Mouse (Mus musculus) forebrain, embryonic 11.5 days (tissue): ENCODE results near the gene Celsr1. TPM values are rescaled to one million over a fixed set of nuclear protein-coding genes. Genes with fewer than 3 reads are reported as not detected.

ENCODE experiments used
- ATAC-seq: fragments of 200-750 bp; cut with Nextera tagmentation; replicated peaks from 2 replicates; pipeline ENCODE4 v1.8.0; 2017; ENCODE audit warnings: moderate TSS enrichment; ENCODE audit not compliant: low FRiP score
- DNase-seq: peaks from one replicate; pipeline ENCODE4 v3.0.0-alpha.2; 2017; ENCODE audit warnings: low spot score
- H3K27ac ChIP-seq: fragments of 300-500 bp; sonication (generic); 2 replicates; pipeline ENCODE4 v1.5.1; 2014; ENCODE audit warnings: low read depth, low read length
- H3K27me3 ChIP-seq: fragments of 300-500 bp; sonication (generic); 2 replicates; pipeline ENCODE4 v1.6.1; 2014; ENCODE audit warnings: mild to moderate bottlenecking, low read length, mixed read lengths; ENCODE audit not compliant: control insufficient read depth, insufficient read depth
- H3K36me3 ChIP-seq: fragments of 300-500 bp; sonication (generic); 2 replicates; pipeline ENCODE4 v1.6.1; 2014; ENCODE audit warnings: mild to moderate bottlenecking, low read length, moderate library complexity, mixed read lengths; ENCODE audit not compliant: control insufficient read depth, insufficient read depth
- H3K4me1 ChIP-seq: fragments of 300-500 bp; sonication (generic); replicated peaks from 2 replicates; pipeline ENCODE4 v1.6.1; 2014; ENCODE audit warnings: low read length, mixed read lengths; ENCODE audit not compliant: control insufficient read depth, insufficient read depth
- H3K4me2 ChIP-seq: fragments of 300-500 bp; sonication (generic); 2 replicates; pipeline ENCODE4 v1.6.1; 2014; ENCODE audit warnings: low read depth, mild to moderate bottlenecking, low read length, moderate library complexity, mixed read lengths; ENCODE audit not compliant: severe bottlenecking
- H3K4me3 ChIP-seq: fragments of 300-500 bp; sonication (generic); 2 replicates; pipeline ENCODE4 v1.5.1; 2014; ENCODE audit warnings: low read depth, low read length
- H3K9ac ChIP-seq: fragments of 300-500 bp; sonication (generic); 2 replicates; pipeline ENCODE4 v1.6.1; 2014; ENCODE audit warnings: low read length
- H3K9me3 ChIP-seq: fragments of 300-500 bp; sonication (generic); 2 replicates; pipeline ENCODE4 v1.6.1; 2016; ENCODE audit warnings: low read length, mixed read lengths; ENCODE audit not compliant: control insufficient read depth
- WGBS: fragments of 180-500 bp; shearing (Covaris S2); extraction: QIAGEN DNeasy Blood & Tissue Kit; methylation state at CpG from one replicate; pipeline ENCODE4 v1.1.7; 2014; 5-methylcytosine and 5-hydroxymethylcytosine counted together
- polyA plus RNA-seq: library from polyadenylated mRNA; unstranded; fragments of >200 nt; fragmentation: Nextera tagmentation; extraction: Ambion mirVana; gene quantifications from 2 replicates; pipeline ENCODE4 v1.2.1, GENCODE M21; 2014

The Celsr1 gene
- polyA plus RNA-seq, 1 experiment from 2014 or later, result 7.3 TPM

GRCm38 (mm10) chr15:86018753-86019512, 14.6 kb downstream of the Celsr1 start:
- Histone ChIP-seq H3K9me3 (peaks cover 3% of the 10 kb centered on the region; the same call in 1 of the 2 replicates), H3K9ac (no peak overlapping the region), H3K4me2 (no peak overlapping the region), H3K27me3 (no peaks in the 10 kb centered on the region), H3K4me3 (no peak overlapping the region), H3K36me3 (no peaks in the 10 kb centered on the region), H3K4me1 (peaks cover 2% of the 10 kb centered on the region), H3K27ac (no peak overlapping the region)
- 95% methylated on average over 5 of the region's 5 CpGs for WGBS
- DNase-seq (no peak), ATAC-seq (no peak)

- H3K36me3 ChIP-seq, result no peaks in the 10 kb centered on the region
- H3K27me3 ChIP-seq, result no peaks in the 10 kb centered on the region
- DNase-seq (no peak), ATAC-seq (no peak)
- no peak overlapping the region for H3K27ac ChIP-seq
- H3K9ac ChIP-seq, result no peak overlapping the region
- no peak overlapping the region for H3K4me2 ChIP-seq
- H3K4me3 ChIP-seq, result no peak overlapping the region
- 92% methylated on average over 6 of the region's 6 CpGs for WGBS
- H3K9me3 ChIP-seq, result peaks cover 3% of the 10 kb centered on the region; the same call in 1 of the 2 replicates
- H3K4me1 ChIP-seq, result peaks cover 12% of the 10 kb centered on the region
Observed at GRCm38 (mm10) chr15:86017336-86017735, 16.2 kb downstream of the Celsr1 start.

GRCm38 (mm10) chr15:86015860-86016541, 17.6 kb downstream of the Celsr1 start:
- H3K27ac ChIP-seq, result no peak overlapping the region
- no peak for ATAC-seq
- no peaks in the 10 kb centered on the region for H3K36me3 ChIP-seq
- H3K4me2 ChIP-seq, result no peak overlapping the region
- 79% methylated on average over 13 of the region's 13 CpGs for WGBS
- H3K4me3 ChIP-seq, result no peak overlapping the region
- peaks cover 12% of the 10 kb centered on the region for H3K4me1 ChIP-seq
- H3K9ac ChIP-seq, result no peak overlapping the region
- H3K9me3 ChIP-seq, result peaks cover 3% of the 10 kb centered on the region; the same call in 1 of the 2 replicates
- DNase-seq, result no peak
- no peaks in the 10 kb centered on the region for H3K27me3 ChIP-seq

- Histone ChIP-seq H3K9ac (no peak overlapping the region), H3K4me1 (peaks cover 12% of the 10 kb centered on the region), H3K36me3 (no peaks in the 10 kb centered on the region), H3K4me3 (no peak overlapping the region), H3K9me3 (peaks cover 3% of the 10 kb centered on the region; the same call in 1 of the 2 replicates), H3K27ac (no peak overlapping the region), H3K4me2 (no peak overlapping the region), H3K27me3 (no peaks in the 10 kb centered on the region)
- no peak for ATAC-seq
- DNase-seq, result no peak
- WGBS, result 85% methylated on average over 7 of the region's 7 CpGs
Observed at GRCm38 (mm10) chr15:86015026-86015425, 18.6 kb downstream of the Celsr1 start.

- Histone ChIP-seq H3K36me3 (no peaks in the 10 kb centered on the region), H3K4me2 (no peak overlapping the region), H3K27ac (no peak overlapping the region), H3K27me3 (no peaks in the 10 kb centered on the region), H3K9me3 (peaks cover under 1% of the 10 kb centered on the region; the same call in 1 of the 2 replicates), H3K4me1 (peaks cover 12% of the 10 kb centered on the region), H3K4me3 (no peak overlapping the region), H3K9ac (0 out of 2 replicates have a peak overlapping the region, but pooled peaks have one; percentile 4)
- peak; percentile 49 for ATAC-seq
- WGBS, result 22% methylated on average over 10 of the region's 10 CpGs
- no peak for DNase-seq
Observed at GRCm38 (mm10) chr15:86013656-86014055, 19.9 kb downstream of the Celsr1 start.

- Histone ChIP-seq H3K4me3 (no peak overlapping the region), H3K27me3 (no peaks in the 10 kb centered on the region), H3K36me3 (no peaks in the 10 kb centered on the region), H3K9ac (no peak overlapping the region), H3K4me2 (no peak overlapping the region), H3K4me1 (peaks cover 12% of the 10 kb centered on the region), H3K9me3 (no peaks in the 10 kb centered on the region), H3K27ac (no peak overlapping the region)
- 8% methylated on average over 2 of the region's 2 CpGs for WGBS
- peak; percentile 66 for DNase-seq
- peak; percentile 63; the same call in 1 of the 2 replicates for ATAC-seq
Observed at GRCm38 (mm10) chr15:86013130-86013529, 20.4 kb downstream of the Celsr1 start.

- DNase-seq (no peak), ATAC-seq (no peak)
- peaks cover 13% of the 10 kb centered on the region for H3K4me1 ChIP-seq
- H3K27ac ChIP-seq, result no peak overlapping the region
- H3K36me3 ChIP-seq, result no peaks in the 10 kb centered on the region
- WGBS, result 20% methylated on average over 6 of the region's 6 CpGs
- no peak overlapping the region for H3K4me3 ChIP-seq
- no peak overlapping the region for H3K4me2 ChIP-seq
- no peaks in the 10 kb centered on the region for H3K9me3 ChIP-seq
- H3K27me3 ChIP-seq, result no peaks in the 10 kb centered on the region
- peak overlapping the region; percentile 2; the same call in 1 of the 2 replicates for H3K9ac ChIP-seq
Observed at GRCm38 (mm10) chr15:86007690-86008121, 25.9 kb downstream of the Celsr1 start.

- DNase-seq, result peak; percentile 71
- 10% methylated on average over 11 of the region's 11 CpGs for WGBS
- peak overlapping the region; percentile 15; the same call in 1 of the 2 replicates for H3K4me2 ChIP-seq
- peaks cover 16% of the 10 kb centered on the region for H3K4me1 ChIP-seq
- no peak overlapping the region for H3K4me3 ChIP-seq
- H3K27me3 ChIP-seq, result no peaks in the 10 kb centered on the region
- H3K9me3 ChIP-seq, result no peaks in the 10 kb centered on the region
- H3K36me3 ChIP-seq, result no peaks in the 10 kb centered on the region
- ATAC-seq, result peak; percentile 75
- peak overlapping the region; percentile 44 for H3K9ac ChIP-seq
- H3K27ac ChIP-seq, result peak overlapping the region; percentile 79
Observed at GRCm38 (mm10) chr15:86005691-86006525, 27.7 kb downstream of the Celsr1 start.
